Mouse (Mus musculus) ES-Bruce4 (cell line): ENCODE data around the gene Angel2.

Experiments
- CTCF ChIP-seq: IDR thresholded peaks from one replicate; pipeline ENCODE4 v1.8.1; 2011; ENCODE audit warnings: low read depth, low read length
- EP300 ChIP-seq: IDR thresholded peaks from 2 replicates; pipeline ENCODE4 v1.6.1; 2011; ENCODE audit warnings: low read depth, low read length; ENCODE audit not compliant: insufficient read depth
- POLR2A ChIP-seq: IDR thresholded peaks from one replicate; pipeline ENCODE4 v1.8.1; 2011; ENCODE audit warnings: low read length; ENCODE audit not compliant: insufficient read depth

DNA sequence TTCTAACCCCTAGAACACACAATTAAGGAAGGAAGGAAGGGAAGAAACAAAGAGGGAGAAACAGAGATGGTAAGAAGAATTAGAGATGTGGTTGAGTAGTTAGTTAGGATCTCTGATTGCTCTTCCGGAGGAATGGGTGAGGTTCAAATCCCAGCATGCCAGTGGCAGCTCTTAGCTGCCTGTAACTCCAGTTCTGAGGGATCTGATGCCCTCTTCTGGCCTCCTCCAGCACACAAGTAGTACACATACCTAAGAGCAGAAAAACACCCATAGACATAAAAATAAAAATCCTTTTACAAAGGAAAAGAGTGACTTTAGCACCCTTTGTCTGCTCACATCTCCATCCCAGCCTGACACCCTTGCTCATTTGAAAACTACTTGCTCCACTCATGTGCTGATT is 12.3 kb upstream of the Angel2 start:
- peak; percentile 29 for TF ChIP-seq CTCF
- no peak for TF ChIP-seq POLR2A
- no peak for TF ChIP-seq EP300
